Mouse (Mus musculus) hindbrain, postnatal 0 days (tissue): Measurements from ENCODE around the gene Smtn. TPM values are rescaled to one million over a fixed set of nuclear protein-coding genes. Genes with fewer than 3 reads are reported as not detected.

Source experiments
- ATAC-seq: fragments of 200-750 bp; cut with Nextera tagmentation; 2 replicates; pipeline ENCODE4 v1.8.0; 2017; ENCODE audit warnings: mild to moderate bottlenecking, moderate TSS enrichment, moderate library complexity
- DNase-seq: peaks from one replicate; pipeline ENCODE4 v3.0.0-alpha.2; 2015; ENCODE audit warnings: low spot score
- H3K27ac ChIP-seq: fragments of 300-500 bp; sonication (generic); 2 replicates; pipeline ENCODE4 v1.5.1; 2014; ENCODE audit warnings: mild to moderate bottlenecking
- H3K27me3 ChIP-seq: fragments of 300-500 bp; sonication (generic); 2 replicates; pipeline ENCODE4 v1.6.1; 2014; ENCODE audit warnings: low read length, mixed read lengths; ENCODE audit not compliant: insufficient read depth
- H3K36me3 ChIP-seq: fragments of 300-500 bp; sonication (generic); 2 replicates; pipeline ENCODE4 v1.6.1; 2014; ENCODE audit warnings: low read length, mixed read lengths; ENCODE audit not compliant: insufficient read depth
- H3K4me1 ChIP-seq: fragments of 300-500 bp; sonication (generic); 2 replicates; pipeline ENCODE4 v1.6.1; 2014; ENCODE audit warnings: antibody characterized with exemption, low read length, mixed read lengths; ENCODE audit not compliant: insufficient read depth
- H3K4me2 ChIP-seq: fragments of 300-500 bp; sonication (generic); 2 replicates; pipeline ENCODE4 v1.6.1; 2014; ENCODE audit warnings: low read depth, mild to moderate bottlenecking, low read length, moderate library complexity, mixed read lengths
- H3K4me3 ChIP-seq: fragments of 300-500 bp; sonication (generic); 2 replicates; pipeline ENCODE4 v1.5.1; 2014; ENCODE audit warnings: low read length
- H3K9ac ChIP-seq: fragments of 300-500 bp; sonication (generic); replicated peaks from 2 replicates; pipeline ENCODE4 v1.6.1; 2014; ENCODE audit warnings: mild to moderate bottlenecking, low read length, moderate library complexity, mixed read lengths
- H3K9me3 ChIP-seq: fragments of 300-500 bp; sonication (generic); 2 replicates; pipeline ENCODE4 v1.6.1; 2016; ENCODE audit warnings: low read length, mixed read lengths
- CTCF ChIP-seq: IDR thresholded peaks from 2 replicates; pipeline ENCODE4 v1.5.1; 2016; ENCODE audit warnings: antibody characterized with exemption, control low read depth, low read depth
- WGBS: fragments of 180-500 bp; shearing (Covaris S2); extraction: QIAGEN DNeasy Blood & Tissue Kit; methylation state at CpG from one replicate; pipeline ENCODE4 v1.1.7; 2014; 5-methylcytosine and 5-hydroxymethylcytosine counted together
- polyA plus RNA-seq: library from polyadenylated mRNA; unstranded; fragments of >200 nt; fragmentation: Nextera tagmentation; extraction: Ambion mirVana; gene quantifications from 2 replicates; pipeline ENCODE4 v1.2.1, GENCODE M21; 2015
- total RNA-seq: library from RNA; depleted of rRNA; stranded (reverse); fragments of >200 nt; gene quantifications from 2 replicates; pipeline ENCODE4 v1.2.3, GENCODE M21; 2014

The Smtn gene
- total and polyA plus RNA-seq, 2 experiments from 2014 or later: 10.0 to 10.7 TPM

DNA sequence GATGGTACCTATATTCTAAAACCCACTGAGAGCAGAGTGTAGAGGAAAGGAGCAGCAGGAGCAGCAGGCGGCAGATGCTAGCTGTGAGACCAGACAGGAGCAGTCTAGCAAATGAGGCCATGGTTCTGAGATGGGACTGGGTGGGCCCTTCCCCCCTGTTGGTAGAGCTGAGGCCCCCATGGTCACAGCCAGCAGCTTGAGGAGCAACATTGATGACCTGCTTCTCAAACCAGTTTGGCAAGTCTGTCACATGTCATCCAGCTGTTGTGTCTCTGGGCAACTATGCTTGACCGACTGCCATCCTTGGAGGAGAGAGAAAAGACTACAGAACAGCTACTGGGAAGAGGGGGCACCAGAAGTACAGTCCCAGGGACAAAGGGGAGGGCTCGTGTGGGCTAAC lies 1.5 kb upstream of the Smtn start:
- no peak overlapping the region for H3K4me3 ChIP-seq
- H3K27ac ChIP-seq: no peak overlapping the region
- no peak for DNase-seq
- no peak overlapping the region for H3K4me2 ChIP-seq
- H3K27me3 ChIP-seq: no peaks in the 10 kb centered on the region
- H3K4me1 ChIP-seq: no peaks in the 10 kb centered on the region
- peaks cover 3% of the 10 kb centered on the region; the same call in 1 of the 2 replicates for H3K9me3 ChIP-seq
- no peaks in the 10 kb centered on the region for H3K36me3 ChIP-seq
- 76% methylated on average over 3 of the region's 3 CpGs for WGBS
- no peak for ATAC-seq
- no peak for TF ChIP-seq CTCF
- H3K9ac ChIP-seq: no peak overlapping the region

DNA sequence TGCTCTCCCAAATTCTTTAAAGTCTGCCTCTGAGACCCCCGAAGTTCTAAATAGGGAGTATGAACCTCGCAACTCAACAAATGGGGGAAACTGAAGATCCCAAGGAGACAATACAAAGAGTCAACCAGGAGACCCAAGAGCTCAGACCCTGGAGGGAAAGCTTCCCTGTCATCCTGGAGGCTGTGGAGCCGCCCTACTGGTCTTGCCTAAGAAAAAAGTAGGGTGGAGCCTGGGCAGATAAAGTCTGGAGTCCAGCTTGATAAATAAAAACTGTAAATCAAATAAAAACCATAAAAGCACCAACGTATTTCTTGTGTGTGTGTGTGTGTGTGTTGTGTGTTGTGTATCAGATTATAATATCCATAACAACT lies 601 bp downstream of the Smtn start:
- WGBS: 86% methylated on average over 4 of the region's 4 CpGs
- Histone ChIP-seq H3K36me3 (no peaks in the 10 kb centered on the region), H3K27me3 (no peaks in the 10 kb centered on the region), H3K4me2 (peak overlapping the region; percentile 97), H3K9me3 (peaks cover 3% of the 10 kb centered on the region; the same call in 1 of the 2 replicates), H3K4me3 (peak overlapping the region; percentile 45; the same call in 1 of the 2 replicates), H3K27ac (no peak overlapping the region), H3K4me1 (peaks cover 3% of the 10 kb centered on the region; the same call in 1 of the 2 replicates), H3K9ac (no peak overlapping the region)
- DNase-seq (no peak), ATAC-seq (no peak)
- peak; percentile 24; the same call in 1 of the 2 replicates for TF ChIP-seq CTCF

DNA sequence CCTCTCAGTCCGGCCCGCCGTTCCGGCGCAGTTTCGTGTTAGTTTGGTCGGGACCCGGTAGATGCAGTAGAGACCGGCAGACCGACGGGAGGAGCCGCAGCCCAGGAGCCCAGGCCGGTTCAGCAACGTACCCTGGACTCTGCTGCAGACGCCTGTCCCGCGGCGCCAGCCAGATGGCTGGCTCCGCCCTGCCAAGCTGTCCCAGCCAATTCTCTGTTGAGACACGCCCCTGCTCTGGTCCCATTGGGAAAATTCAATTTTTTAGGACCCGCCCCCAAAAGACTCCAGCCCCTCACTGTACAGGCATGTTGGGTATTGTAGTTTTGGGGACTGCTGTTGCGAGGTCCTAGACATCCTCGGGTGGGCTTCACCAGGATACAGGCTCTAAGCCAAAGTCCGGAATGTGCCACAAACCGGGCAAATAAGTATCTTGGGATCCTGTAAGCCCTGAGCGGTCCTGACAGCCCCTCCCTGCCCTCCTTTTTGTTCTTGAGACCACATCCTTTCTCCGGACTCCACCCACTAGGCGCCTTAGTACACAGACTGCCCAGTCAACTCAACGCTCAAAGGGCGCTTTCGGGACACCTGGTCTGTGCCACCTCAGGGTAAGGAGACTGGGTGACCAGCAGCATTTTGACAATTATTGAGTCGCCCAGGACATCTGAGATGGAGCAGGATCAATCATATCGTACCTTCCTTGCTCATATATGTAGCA lies 1.1 kb downstream of the Smtn start:
- DNase-seq (peak; percentile 96), ATAC-seq (peak; percentile 94)
- Histone ChIP-seq H3K4me1 (peaks cover 3% of the 10 kb centered on the region; the same call in 1 of the 2 replicates), H3K9me3 (peaks cover under 1% of the 10 kb centered on the region; the same call in 1 of the 2 replicates), H3K4me3 (peak overlapping the region; percentile 45), H3K36me3 (no peaks in the 10 kb centered on the region), H3K9ac (peak overlapping the region; percentile 34), H3K27ac (no peak overlapping the region), H3K4me2 (peak overlapping the region; percentile 97), H3K27me3 (no peaks in the 10 kb centered on the region)
- no peak for TF ChIP-seq CTCF
- 5% methylated on average over 33 of the region's 33 CpGs for WGBS

DNA sequence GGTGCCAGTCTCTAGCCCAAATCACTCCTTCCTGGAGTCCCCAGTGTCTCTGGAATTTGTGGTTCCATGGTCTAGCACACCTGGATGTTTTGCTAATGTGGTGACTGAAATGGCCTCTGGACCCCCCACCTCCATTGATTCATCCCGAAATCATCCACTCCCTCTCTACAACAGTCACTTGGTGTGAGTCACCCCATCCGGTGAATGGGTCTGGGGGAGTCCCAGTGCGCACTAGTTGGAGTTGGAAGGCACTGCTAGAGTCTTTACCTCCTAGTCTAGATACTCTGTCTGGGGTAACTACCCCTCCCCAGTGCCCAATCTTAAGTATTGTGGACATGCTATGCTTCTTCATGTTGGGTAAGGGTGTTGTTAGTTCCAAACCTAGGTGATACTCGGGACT lies 2.1 kb downstream of the Smtn start:
- no peak for ATAC-seq

DNA sequence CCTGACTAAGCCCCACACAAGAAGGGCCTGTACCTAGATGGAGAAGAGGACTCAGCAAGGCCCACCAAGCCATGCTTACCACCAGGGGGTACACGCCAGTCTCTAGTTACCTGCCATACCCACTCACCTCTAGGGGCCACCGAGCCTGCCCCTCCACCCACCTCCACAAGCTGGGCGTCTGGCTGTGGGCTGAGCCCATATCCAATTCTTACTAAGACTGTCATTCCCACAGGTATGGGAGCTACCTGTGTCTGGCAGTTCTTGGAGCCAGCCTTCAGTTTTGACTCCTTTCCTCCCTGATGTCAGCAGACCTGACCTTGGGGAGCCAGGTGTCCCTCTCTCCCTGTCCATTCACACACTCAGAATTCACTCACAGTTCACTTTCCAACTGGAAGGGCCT lies 2.7 kb downstream of the Smtn start:
- Histone ChIP-seq H3K27ac (no peak overlapping the region), H3K9ac (no peak overlapping the region), H3K4me1 (peaks cover 3% of the 10 kb centered on the region; the same call in 1 of the 2 replicates), H3K9me3 (no peaks in the 10 kb centered on the region), H3K4me2 (peak overlapping the region; percentile 97; the same call in 1 of the 2 replicates), H3K36me3 (no peaks in the 10 kb centered on the region), H3K27me3 (no peaks in the 10 kb centered on the region), H3K4me3 (no peak overlapping the region; the same call in 1 of the 2 replicates)
- ATAC-seq: no peak
- 91% methylated on average over 3 of the region's 3 CpGs for WGBS
- no peak for DNase-seq
- no peak for TF ChIP-seq CTCF

More for the DNA sequence above, 2.1 kb downstream of the Smtn start:
- Histone ChIP-seq H3K27ac (no peak overlapping the region), H3K9ac (peak overlapping the region; percentile 34; the same call in 1 of the 2 replicates), H3K4me2 (peak overlapping the region; percentile 97), H3K27me3 (no peaks in the 10 kb centered on the region), H3K36me3 (no peaks in the 10 kb centered on the region), H3K4me1 (peaks cover 3% of the 10 kb centered on the region; the same call in 1 of the 2 replicates), H3K4me3 (peak overlapping the region; percentile 45), H3K9me3 (no peaks in the 10 kb centered on the region)
- no peak for DNase-seq
- no peak for TF ChIP-seq CTCF
- WGBS: 68% methylated on average over 4 of the region's 4 CpGs

DNA sequence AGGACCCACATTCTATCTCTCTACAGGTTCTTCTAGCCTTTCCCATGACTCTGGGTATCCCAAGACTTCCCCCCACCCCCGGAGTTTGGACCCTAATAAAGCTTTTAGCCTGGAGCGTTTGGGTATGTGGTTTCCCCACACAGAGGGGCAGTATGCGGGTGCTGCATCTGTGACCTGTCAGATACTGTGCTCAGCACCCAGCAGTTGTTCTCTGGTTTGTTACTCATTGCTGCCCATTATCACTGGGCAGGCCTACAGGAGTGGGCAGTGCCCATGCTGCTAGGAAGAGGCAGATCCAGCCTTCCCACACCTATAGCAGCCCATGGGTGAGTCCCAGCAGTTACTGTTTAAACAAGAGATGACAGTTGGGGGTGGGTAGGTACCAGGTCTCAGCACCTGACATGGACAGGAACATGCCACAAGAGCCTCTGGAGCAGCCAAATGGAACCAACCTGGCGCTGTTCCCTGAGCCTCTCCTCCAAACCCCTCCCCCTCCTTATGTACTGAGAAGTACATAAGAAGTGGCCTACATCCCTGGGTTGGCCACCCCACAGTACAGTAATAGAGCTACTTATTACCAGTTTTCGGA lies 3.6 kb downstream of the Smtn start:
- Histone ChIP-seq H3K4me3 (no peak overlapping the region), H3K4me1 (peaks cover 3% of the 10 kb centered on the region; the same call in 1 of the 2 replicates), H3K27ac (no peak overlapping the region), H3K27me3 (no peaks in the 10 kb centered on the region), H3K9me3 (no peaks in the 10 kb centered on the region), H3K36me3 (no peaks in the 10 kb centered on the region), H3K4me2 (peak overlapping the region; percentile 97), H3K9ac (no peak overlapping the region)
- DNase-seq: no peak
- ATAC-seq: no peak
- 94% methylated on average over 5 of the region's 5 CpGs for WGBS
- TF ChIP-seq CTCF: no peak
